27 mouse cellular contexts compared by ENCODE assay signal in genomic region chr14:77151431-77151830, GRCm38 (mm10). TPM values are rescaled to one million over a fixed set of nuclear protein-coding genes. Genes with fewer than 3 reads are reported as not detected.
DNase-seq lines count a peak whose midpoint lies in the region; ATAC-seq lines count a peak whose summit lies in the region.
"Had no signal": no experiment of that assay in that cellular context is flagged by ENCODE, and none has a peak within 500 bp of the region (broad histone marks: within the 10 kb centered on the region; RNA-seq: fewer than 3 reads in every experiment).

No protein-coding gene starts in this region.

- DNase-seq in cerebellum, postnatal 10 days, result peak; percentile 46 to 54
- DNase-seq in cerebellum, adult 18-20 months, result no peak
- DNase-seq in 3T3-L1 (ENCODE audit: low read depth, low spot score), result peak; percentile 41
- peak; percentile 35 for DNase-seq in brain, adult 2 months (ENCODE audit: low read depth, low spot score)
- DNase-seq in gastrocnemius, postnatal 10 days, result peak; percentile 15
- no peak for DNase-seq in left cerebral cortex, postnatal 4 days
- no peak for DNase-seq in cerebellum, postnatal 4 days (ENCODE audit: low spot score in 2 of 2)
- DNase-seq: adrenal gland, adult 2 months; cerebellum, adult 8-10 months; cerebellum, postnatal 36 days; embryo, embryonic 11 days; heart, postnatal 14 days; kidney, adult 8-10 months; kidney, postnatal 4 days; layer of hippocampus, adult 9-11 months; lung, embryonic 14.5 days; lung, postnatal 14 days; right cerebral cortex, postnatal 25 days; spleen, adult 18-20 months; thymus, postnatal 14 days had no signal

- intact Hi-C loops in left cerebral cortex, postnatal 4 days (cut with DNase I), result loop anchor here (10.0 kb wide), 1 partner anchor 293 kb away; no protein-coding TSS in a partner anchor

- ATAC-seq in erythroblast, adult 5-6 weeks (replicated peaks; ENCODE audit: low FRiP score, poor library complexity, severe bottlenecking), result no peak
- ATAC-seq: CD4-positive, CD25-positive, alpha-beta regulatory T cell, adult 4 months; hindbrain, postnatal 0 days; intestine, embryonic 15.5 days; midbrain, embryonic 16.5 days had no signal

RNA-seq across cellular contexts. Expression of gene Enox1, which starts 5.1 kb away (rescaled TPM):
- 1 to 10 TPM; 3.5 to 4.3 TPM for total RNA-seq in gastrocnemius, postnatal 10 days (2021)
- total RNA-seq in erythroblast, adult 5-6 weeks (2015; ENCODE audit: low replicate concordance), result not detected in 2 replicates
- not detected in 2 replicates for total RNA-seq in erythroblast, adult 5-6 weeks (2017; ENCODE audit: low replicate concordance)
- total RNA-seq in left cerebral cortex, postnatal 4 days (2021), result 10 to 100 TPM; 67.2 to 73.5 TPM
- total RNA-seq: megakaryocyte progenitor cell, adult 5-6 weeks; neutrophil, adult 5-6 weeks had no signal

Comparison
In these comparisons a context has a peak if more than half of its experiments do, and no peak if none do; other contexts are left out.
1. DNase-seq: peak in cerebellum, postnatal 10 days (2 of 2), 3T3-L1 (single experiment), brain, adult 2 months (single experiment) and gastrocnemius, postnatal 10 days (single experiment); none in cerebellum, adult 18-20 months (0 of 2), left cerebral cortex, postnatal 4 days (single experiment) and cerebellum, postnatal 4 days (0 of 2).
2. RNA of gene Enox1, which starts 5.1 kb away (total RNA-seq): 67.2 to 73.5 TPM in left cerebral cortex, postnatal 4 days; 3.5 to 4.3 TPM in gastrocnemius, postnatal 10 days and not detected in erythroblast, adult 5-6 weeks; every median in the first group is over 10 times any median in the second.